Mouse (Mus musculus): ENCODE results near the gene Rab11fip3. TPM values are rescaled to one million over a fixed set of nuclear protein-coding genes. Genes with fewer than 3 reads are reported as not detected.
A peak's percentile ranks its signal among the peaks of the same experiment; 100 is the strongest.

Gene Rab11fip3
- total RNA-seq, 2 experiments from 2014 or later = 97.8 to 98.4 TPM

- DNase-seq (ENCODE audit: low spot score in 2 of 2) = no peak
Observed at GRCm38 (mm10) chr17:25943221-25943620, 126.1 kb downstream of the Rab11fip3 start.

GRCm38 (mm10) chr17:25942597-25943151 lies 126.7 kb downstream of the Rab11fip3 start:
- DNase-seq (ENCODE audit: low spot score in 2 of 2) = no peak

- DNase-seq (ENCODE audit: low spot score in 2 of 2) = peak; percentile 74 to 79
Observed at GRCm38 (mm10) chr17:25941511-25942241, 127.7 kb downstream of the Rab11fip3 start.

Other genes with a start within 250 kb of the Rab11fip3 start
- 10 to 100 TPM; 22.5 to 25.1 TPM for gene Wdr24, start 245.9 kb downstream of the Rab11fip3 start, total RNA-seq (2021)
- 10 to 100 TPM; 43.5 to 52.3 TPM for gene Jmjd8, start 240.7 kb downstream of the Rab11fip3 start, total RNA-seq (2021)
- 100 to 1,000 TPM; 178 to 180 TPM for gene Stub1, start 236.2 kb downstream of the Rab11fip3 start, total RNA-seq (2021)
- gene Rhbdl1, start 232.3 kb downstream of the Rab11fip3 start, total RNA-seq (2021) = 10 to 100 TPM; 40.6 to 42.4 TPM
- gene Gm20683, start 227.8 kb downstream of the Rab11fip3 start, total RNA-seq (2021) = 10 to 100 TPM; 20.7 to 23.7 TPM
- gene Rhot2, start 224.7 kb downstream of the Rab11fip3 start, total RNA-seq (2021) = 10 to 100 TPM; 89.5 to 92.8 TPM
- gene Wdr90, start 208.1 kb downstream of the Rab11fip3 start, total RNA-seq (2021) = 10 to 100 TPM; 26.0 to 31.5 TPM
- gene Mcrip2, start 200.8 kb downstream of the Rab11fip3 start, total RNA-seq (2021) = 10 to 100 TPM; 20.0 to 25.6 TPM
- gene Mettl26, start 194.5 kb downstream of the Rab11fip3 start, total RNA-seq (2021) = 10 to 100 TPM; 38.7 to 40.2 TPM
- 1 to 10 TPM; 1.4 to 1.7 TPM for gene Wfikkn1, start 188.7 kb downstream of the Rab11fip3 start, total RNA-seq (2021)
- 10 to 100 TPM; 41.2 TPM for gene Rab40c, start 149.8 kb downstream of the Rab11fip3 start, total RNA-seq (2021)
- 100 to 1,000 TPM; 103 to 113 TPM for gene Pigq, start 124.6 kb downstream of the Rab11fip3 start, total RNA-seq (2021)
- under 1 TPM; 0.54 to 0.98 TPM for gene Nhlrc4, start 124.6 kb downstream of the Rab11fip3 start, total RNA-seq (2021)
- gene A930017K11Rik, start 117.0 kb downstream of the Rab11fip3 start, total RNA-seq (2021) = under 1 TPM; 0.37 to 0.65 TPM
- 10 to 100 TPM; 50.6 to 51.4 TPM for gene Capn15, start 83.8 kb downstream of the Rab11fip3 start, total RNA-seq (2021)
- gene Decr2, start 20.8 kb upstream of the Rab11fip3 start, total RNA-seq (2021) = 10 to 100 TPM; 29.9 to 35.5 TPM
- 1 to 10 TPM; 3.2 to 3.9 TPM for gene Nme4, start 26.0 kb upstream of the Rab11fip3 start, total RNA-seq (2021)
- gene Tmem8, start 43.7 kb upstream of the Rab11fip3 start, total RNA-seq (2021) = 10 to 100 TPM; 13.8 to 14.0 TPM
- gene Mrpl28, start 53.9 kb upstream of the Rab11fip3 start, total RNA-seq (2021) = 10 to 100 TPM; 64.3 to 66.9 TPM
- 10 to 100 TPM; 25.1 to 27.5 TPM for gene Axin1, start 69.1 kb upstream of the Rab11fip3 start, total RNA-seq (2021)
- under 1 TPM in 1 of 2 experiments, not detected in 1; 0.35 TPM for gene Pdia2, start 129.5 kb upstream of the Rab11fip3 start, total RNA-seq (2021)
- gene Rgs11, start 133.4 kb upstream of the Rab11fip3 start, total RNA-seq (2021) = 10 to 100 TPM; 33.1 to 42.2 TPM
- 10 to 100 TPM; 95.4 to 98.6 TPM for gene Arhgdig, start 138.2 kb upstream of the Rab11fip3 start, total RNA-seq (2021)
- 10 to 100 TPM; 14.5 to 22.1 TPM for gene Fam234a, start 174.7 kb upstream of the Rab11fip3 start, total RNA-seq (2021)
- 10 to 100 TPM; 79.0 to 85.3 TPM for gene Luc7l, start 183.3 kb upstream of the Rab11fip3 start, total RNA-seq (2021)

Measured in left cerebral cortex, adult 18-20 months (tissue).